Comparison of ENCODE assay signal across 21 mouse cellular contexts in the genomic region with DNA sequence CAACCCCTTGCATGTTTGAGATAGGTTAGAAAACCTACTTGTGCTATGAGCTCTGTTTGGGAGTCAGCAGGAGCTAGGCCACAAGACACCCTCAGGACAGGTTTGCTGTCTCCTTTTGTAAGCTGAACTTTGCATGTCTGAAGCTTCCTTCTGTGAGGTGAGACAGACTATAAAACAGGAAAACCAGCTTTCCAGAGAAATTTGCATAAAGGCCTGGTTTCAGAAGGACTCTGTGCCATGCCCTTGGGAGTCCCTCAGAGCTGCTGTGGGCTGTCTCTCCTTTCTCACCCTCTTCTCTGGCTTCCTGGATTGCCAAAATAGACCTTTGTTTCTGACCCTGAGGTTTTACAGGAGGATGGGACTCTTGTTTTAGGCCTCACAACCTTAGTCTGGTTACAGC. TPM values are rescaled to one million over a fixed set of nuclear protein-coding genes. Genes with fewer than 3 reads are reported as not detected.
DNase-seq lines count a peak whose midpoint lies in the region; ATAC-seq and TF ChIP-seq lines count a peak whose summit lies in the region.
"Had no signal": no experiment of that assay in that cellular context is flagged by ENCODE, and none has a peak within 500 bp of the region (broad histone marks: within the 10 kb centered on the region; RNA-seq: fewer than 3 reads in every experiment).

No protein-coding gene starts in this region.

- H3K9ac ChIP-seq in ES-Bruce4 (ENCODE audit: low read depth, poor library complexity, severe bottlenecking) (no peak overlapping the region), ES-E14 (ENCODE audit: insufficient read depth, low read depth, low read length, poor library complexity, severe bottlenecking) (no peak overlapping the region)
- H3K9ac ChIP-seq: embryonic facial prominence, embryonic 13.5 days; embryonic facial prominence, embryonic 15.5 days; forebrain, embryonic 13.5 days; forebrain, embryonic 15.5 days; forebrain, postnatal 0 days had no signal

- H3K4me3 ChIP-seq in ES-Bruce4 (ENCODE audit: low read depth, low read length) (no peak overlapping the region), ES-E14 (ENCODE audit: insufficient read depth in 1 of 2, low read depth in 1 of 2, low read length in 2 of 2, poor library complexity in 1 of 2, severe bottlenecking in 1 of 2) (no peak overlapping the region)
- H3K4me3 ChIP-seq: embryonic facial prominence, embryonic 13.5 days; embryonic facial prominence, embryonic 15.5 days; forebrain, embryonic 13.5 days; forebrain, embryonic 15.5 days had no signal

- TF ChIP-seq CTCF in ES-Bruce4 (IDR thresholded peaks at IDR 0.05; ENCODE audit: low read depth, low read length) = no peak

- TF ChIP-seq POLR2A in ES-Bruce4 (IDR thresholded peaks at IDR 0.05; ENCODE audit: insufficient read depth, low read length) = no peak

- peaks cover 2% of the 10 kb centered on the region for H3K4me1 ChIP-seq in ES-Bruce4 (ENCODE audit: control insufficient read depth, insufficient read depth, low read length)
- peaks cover 4 to 8% of the 10 kb centered on the region in 2 experiments; a peak in 3 of 4 replicates for H3K4me1 ChIP-seq in ES-E14 (ENCODE audit: control insufficient read depth in 2 of 2, insufficient read depth in 2 of 2, low read length in 2 of 2, poor library complexity in 1 of 2)
- H3K4me1 ChIP-seq: embryonic facial prominence, embryonic 13.5 days; embryonic facial prominence, embryonic 15.5 days; forebrain, embryonic 13.5 days; forebrain, embryonic 15.5 days had no signal

- no peaks in the 10 kb centered on the region; the same call in 1 of the 2 replicates for H3K9me3 ChIP-seq in ES-Bruce4 (replicated peaks; ENCODE audit: control insufficient read depth, insufficient read depth, low read length, poor library complexity, severe bottlenecking)
- H3K9me3 ChIP-seq in ES-E14 (ENCODE audit: control insufficient read depth, insufficient read depth, low read depth, low read length) = no peaks in the 10 kb centered on the region
- H3K9me3 ChIP-seq: embryonic facial prominence, embryonic 13.5 days; embryonic facial prominence, embryonic 15.5 days; forebrain, embryonic 13.5 days; forebrain, embryonic 15.5 days had no signal

- no peak for ATAC-seq in erythroblast, adult 5-6 weeks (replicated peaks; ENCODE audit: low FRiP score, poor library complexity, severe bottlenecking)
- no peak for ATAC-seq in granulocyte monocyte progenitor cell, adult 5-6 weeks (replicated peaks; ENCODE audit: poor library complexity, severe bottlenecking)
- ATAC-seq: forebrain, embryonic 13.5 days; forebrain, embryonic 15.5 days; forebrain, postnatal 0 days had no signal

- TF ChIP-seq EP300 in ES-Bruce4 (IDR thresholded peaks at IDR 0.05; ENCODE audit: insufficient read depth, low read depth, low read length) = peak; percentile 66

- in situ Hi-C loops in ES-E14 (cut with MboI; ENCODE audit: low sequenced_read_pairs in 2 of 2, unreplicated experiment in 2 of 2) = no loop called here

- peak overlapping the region; percentile 83 for H3K27ac ChIP-seq in ES-Bruce4 (ENCODE audit: insufficient read depth, low read length)
- peak overlapping the region; percentile 57 for H3K27ac ChIP-seq in ES-E14 (ENCODE audit: insufficient read depth, low read depth, low read length, poor library complexity, severe bottlenecking)
- H3K27ac ChIP-seq: embryonic facial prominence, embryonic 13.5 days; embryonic facial prominence, embryonic 15.5 days; forebrain, embryonic 13.5 days; forebrain, embryonic 15.5 days had no signal

- H3K27me3 ChIP-seq in ES-Bruce4 (ENCODE audit: control insufficient read depth, insufficient read depth, low read length, poor library complexity, severe bottlenecking) = no peaks in the 10 kb centered on the region
- H3K27me3 ChIP-seq: embryonic facial prominence, embryonic 13.5 days; embryonic facial prominence, embryonic 15.5 days; forebrain, embryonic 13.5 days; forebrain, embryonic 15.5 days had no signal

- H3K36me3 ChIP-seq in ES-Bruce4 (ENCODE audit: control insufficient read depth, insufficient read depth, low read length, poor library complexity, severe bottlenecking) (no peaks in the 10 kb centered on the region), ES-E14 (ENCODE audit: control insufficient read depth, insufficient read depth, low read length, poor library complexity, severe bottlenecking) (no peaks in the 10 kb centered on the region)
- H3K36me3 ChIP-seq: embryonic facial prominence, embryonic 13.5 days; embryonic facial prominence, embryonic 15.5 days; forebrain, embryonic 15.5 days had no signal

- DNase-seq in ES-E14 (ENCODE audit: low read depth, low spot score) = no peak
- peak; percentile 71 for DNase-seq in ZHBTc4 (ENCODE audit: low read depth, low spot score)
- DNase-seq in frontal cortex, postnatal 36 days (ENCODE audit: low spot score in 2 of 2) = no peak
- DNase-seq: adrenal gland, adult 2 months; adrenal gland, postnatal 10 days; adrenal gland, postnatal 25 days; cerebellum, adult 11 months; cerebellum, adult 18-20 months; cerebellum, adult 8-10 months; cerebellum, adult 9-11 months; cerebellum, postnatal 14 days; cerebellum, postnatal 36 days; embryo, embryonic 11 days; forebrain, postnatal 0 days had no signal

TF ChIP-seq in ES-E14, 5 proteins besides CTCF, POLR2A, EP300 and RAD21:
- no peak for TF ChIP-seq CHD2 (IDR thresholded peaks at IDR 0.05; ENCODE audit: low read depth, low read length)
- TF ChIP-seq MAFK (IDR thresholded peaks at IDR 0.05; ENCODE audit: insufficient read depth, low read depth, low read length) = no peak
- TF ChIP-seq ZC3H11A (IDR thresholded peaks at IDR 0.05; ENCODE audit: borderline replicate concordance, low read depth, low read length) = no peak
- no peak for TF ChIP-seq ZNF384 (IDR thresholded peaks at IDR 0.05; ENCODE audit: low read depth, low read length)
- no peak for TF ChIP-seq HCFC1 (IDR thresholded peaks at IDR 0.05; ENCODE audit: borderline replicate concordance, insufficient read depth, low read length)

RNA-seq across cellular contexts. Expression of gene Smu1, which starts 36.6 kb away (rescaled TPM):
- 172 and 196 TPM in 2 replicates for polyA plus RNA-seq in ES-Bruce4 (2011; ENCODE audit: insufficient read depth, insufficient read length, low read depth, missing spikeins)
- total RNA-seq in ES-E14 (2012; rRNA removed) = 106 and 125 TPM in 2 replicates
- 19.0 and 23.8 TPM in 2 replicates for total RNA-seq in erythroblast, adult 5-6 weeks (2015; ENCODE audit: low replicate concordance)
- 24.4 and 30.8 TPM in 2 replicates for total RNA-seq in erythroblast, adult 5-6 weeks (2017; ENCODE audit: low replicate concordance)
- total RNA-seq in granulocyte monocyte progenitor cell, adult 5-6 weeks (2014; fragmentation: Nextera tagmentation) = 79.7 and 86.6 TPM in 2 replicates
- total RNA-seq in granulocyte monocyte progenitor cell, adult 5-6 weeks (2017) = 136 and 154 TPM in 2 replicates

RNA-seq across cellular contexts. Expression of gene B4galt1, which starts 59.5 kb away (rescaled TPM):
- 40.0 and 40.7 TPM in 2 replicates for polyA plus RNA-seq in ES-Bruce4 (2011; ENCODE audit: insufficient read depth, insufficient read length, low read depth, missing spikeins)
- total RNA-seq in ES-E14 (2012; rRNA removed) = 29.2 and 35.8 TPM in 2 replicates
- total RNA-seq in erythroblast, adult 5-6 weeks (2015; ENCODE audit: low replicate concordance) = 34.5 and 42.3 TPM in 2 replicates
- total RNA-seq in erythroblast, adult 5-6 weeks (2017; ENCODE audit: low replicate concordance) = 29.7 and 31.4 TPM in 2 replicates
- 74.8 and 78.1 TPM in 2 replicates for total RNA-seq in granulocyte monocyte progenitor cell, adult 5-6 weeks (2014; fragmentation: Nextera tagmentation)
- 45.0 and 45.5 TPM in 2 replicates for total RNA-seq in granulocyte monocyte progenitor cell, adult 5-6 weeks (2017)
